21 mouse cellular contexts compared by ENCODE assay signal in genomic region chr11:99118963-99119362, GRCm38 (mm10). TPM values are rescaled to one million over a fixed set of nuclear protein-coding genes. Genes with fewer than 3 reads are reported as not detected.
"Had no signal": no experiment of that assay in that cellular context is flagged by ENCODE, and none has a peak within 500 bp of the region (broad histone marks: within the 10 kb centered on the region; RNA-seq: fewer than 3 reads in every experiment).

No protein-coding gene starts in this region.

- H3K9ac ChIP-seq: liver, embryonic 13.5 days; midbrain, embryonic 13.5 days; neural tube, embryonic 12.5 days; stomach, embryonic 15.5 days had no signal

- H3K27me3 ChIP-seq: liver, embryonic 13.5 days; midbrain, embryonic 13.5 days; neural tube, embryonic 12.5 days; stomach, embryonic 15.5 days had no signal

- H3K9me3 ChIP-seq: liver, embryonic 13.5 days; neural tube, embryonic 12.5 days; stomach, embryonic 15.5 days had no signal

- H3K27ac ChIP-seq: kidney, postnatal 0 days; layer of hippocampus, adult 2 months; liver, embryonic 13.5 days; macrophage; midbrain, embryonic 13.5 days; neural tube, embryonic 12.5 days; stomach, embryonic 15.5 days had no signal

- H3K4me2 ChIP-seq: liver, embryonic 13.5 days; midbrain, embryonic 13.5 days; neural tube, embryonic 12.5 days; stomach, embryonic 15.5 days had no signal

- H3K4me1 ChIP-seq: liver, embryonic 13.5 days had no signal

- H3K4me3 ChIP-seq: layer of hippocampus, adult 2 months; liver, embryonic 13.5 days; midbrain, embryonic 13.5 days; neural tube, embryonic 12.5 days; stomach, embryonic 15.5 days had no signal

- ATAC-seq: intestine, postnatal 0 days; midbrain, embryonic 13.5 days; midbrain, embryonic 16.5 days had no signal

- H3K36me3 ChIP-seq: liver, embryonic 13.5 days; midbrain, embryonic 13.5 days; neural tube, embryonic 12.5 days; stomach, embryonic 15.5 days had no signal

- DNase-seq: kidney, adult 2 months; kidney, postnatal 25 days; layer of hippocampus, adult 9-11 months; left cerebral cortex, postnatal 4 days; liver, embryonic 13.5 days; lung, adult 2 months; retina, postnatal 1 day; right cerebral cortex, postnatal 25 days; spleen, adult 18-20 months; thymus, postnatal 36 days had no signal

RNA-seq across cellular contexts. Expression of gene Tns4, which starts 29.9 kb away (rescaled TPM):
- total RNA-seq: layer of hippocampus, adult 2 months; layer of hippocampus, postnatal 25 days; left cerebral cortex, postnatal 4 days had no signal

RNA-seq across cellular contexts. Expression of gene Ccr7, which starts 35.9 kb away (rescaled TPM):
- total RNA-seq: layer of hippocampus, adult 2 months; layer of hippocampus, postnatal 25 days; left cerebral cortex, postnatal 14 days; left cerebral cortex, postnatal 4 days had no signal
- polyA plus RNA-seq: kidney, embryonic 14.5 days; midbrain, embryonic 13.5 days had no signal
